Mouse (Mus musculus) bone marrow macrophage, adult 2 months (primary cell): ENCODE measurements at regions not wholly inside any gene's neighbourhood (a gene's known extent, or its start where the extent isn't known, plus 50 kb on each side); places are given as distances from the start of the nearest gene placed in this dataset.

ENCODE experiments used
- CTCF ChIP-seq: IDR thresholded peaks from 2 replicates; pipeline ENCODE4 v1.5.1; 2012; ENCODE audit warnings: low read depth, mild to moderate bottlenecking, low read length, moderate library complexity
- POLR2A ChIP-seq: IDR thresholded peaks from 2 replicates; pipeline ENCODE4 v1.6.1; 2012; ENCODE audit warnings: mild to moderate bottlenecking, low read depth, low read length, borderline replicate concordance

DNA sequence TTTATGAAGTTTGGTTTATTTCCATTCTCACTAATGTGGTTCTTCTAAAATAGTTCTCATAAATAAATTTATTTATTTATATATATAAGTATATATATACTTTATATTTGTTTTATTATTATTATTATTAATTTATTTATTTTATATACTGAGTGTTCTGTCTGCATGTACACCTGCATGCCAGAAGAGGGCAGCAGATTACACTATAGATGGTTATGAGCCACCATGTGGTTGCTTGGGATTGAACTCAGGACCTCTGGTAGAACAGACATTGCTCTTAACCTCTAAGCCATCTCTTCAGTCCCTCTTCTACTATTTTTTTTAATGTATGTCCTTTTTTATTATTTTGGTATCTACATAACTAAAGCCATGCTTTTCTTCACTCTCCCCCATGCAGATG is 148.8 kb upstream of the Nsun2 start:
- no peak for TF ChIP-seq CTCF
- TF ChIP-seq POLR2A = no peak
